Mouse (Mus musculus): ENCODE results near the gene Prkar2b. TPM values are rescaled to one million over a fixed set of nuclear protein-coding genes. Genes with fewer than 3 reads are reported as not detected.
A peak's percentile ranks its signal among the peaks of the same experiment; 100 is the strongest.

Gene Prkar2b
- polyA plus RNA-seq, 1 experiment from 2014 or later = 30.4 TPM

GRCm38 (mm10) chr12:32055797-32056196 is 5.3 kb downstream of the Prkar2b start:
- Histone ChIP-seq H3K4me2 (ENCODE audit: low read depth, severe bottlenecking) (no peak overlapping the region), H3K9me3 (ENCODE audit: control insufficient read depth, low read length) (no peaks in the 10 kb centered on the region), H3K36me3 (ENCODE audit: control insufficient read depth, insufficient read depth, low read length) (no peaks in the 10 kb centered on the region), H3K4me3 (ENCODE audit: low read depth, low read length) (no peak overlapping the region), H3K27me3 (ENCODE audit: control insufficient read depth, insufficient read depth, low read length) (no peaks in the 10 kb centered on the region), H3K9ac (ENCODE audit: low read length) (no peak overlapping the region), H3K4me1 (ENCODE audit: control insufficient read depth, insufficient read depth, low read length) (no peaks in the 10 kb centered on the region), H3K27ac (replicated peaks; ENCODE audit: low read depth, low read length) (no peak overlapping the region)
- WGBS = 92% methylated on average over 3 of the region's 3 CpGs
- DNase-seq (ENCODE audit: low spot score) (no peak), ATAC-seq (ENCODE audit: insufficient number of reproducible peaks, low FRiP score, low TSS enrichment, low read depth) (no peak)

GRCm38 (mm10) chr12:32054476-32055166 is 6.5 kb downstream of the Prkar2b start:
- H3K9me3 ChIP-seq (ENCODE audit: control insufficient read depth, low read length) = no peaks in the 10 kb centered on the region
- H3K27me3 ChIP-seq (ENCODE audit: control insufficient read depth, insufficient read depth, low read length) = no peaks in the 10 kb centered on the region
- H3K4me1 ChIP-seq (ENCODE audit: control insufficient read depth, insufficient read depth, low read length) = no peaks in the 10 kb centered on the region
- ATAC-seq (ENCODE audit: insufficient number of reproducible peaks, low FRiP score, low TSS enrichment, low read depth) = no peak
- no peak overlapping the region for H3K27ac ChIP-seq (replicated peaks; ENCODE audit: low read depth, low read length)
- H3K9ac ChIP-seq (ENCODE audit: low read length) = no peak overlapping the region
- H3K4me2 ChIP-seq (ENCODE audit: low read depth, severe bottlenecking) = no peak overlapping the region
- H3K4me3 ChIP-seq (ENCODE audit: low read depth, low read length) = no peak overlapping the region
- WGBS = 65% methylated on average over 9 of the region's 9 CpGs
- no peaks in the 10 kb centered on the region for H3K36me3 ChIP-seq (ENCODE audit: control insufficient read depth, insufficient read depth, low read length)
- no peak for DNase-seq (ENCODE audit: low spot score)

GRCm38 (mm10) chr12:32053637-32054366 is 7.3 kb downstream of the Prkar2b start:
- Histone ChIP-seq H3K4me3 (ENCODE audit: low read depth, low read length) (no peak overlapping the region), H3K4me2 (ENCODE audit: low read depth, severe bottlenecking) (no peak overlapping the region), H3K9ac (ENCODE audit: low read length) (no peak overlapping the region), H3K27me3 (ENCODE audit: control insufficient read depth, insufficient read depth, low read length) (no peaks in the 10 kb centered on the region), H3K4me1 (ENCODE audit: control insufficient read depth, insufficient read depth, low read length) (no peaks in the 10 kb centered on the region), H3K27ac (replicated peaks; ENCODE audit: low read depth, low read length) (no peak overlapping the region), H3K9me3 (ENCODE audit: control insufficient read depth, low read length) (no peaks in the 10 kb centered on the region), H3K36me3 (ENCODE audit: control insufficient read depth, insufficient read depth, low read length) (no peaks in the 10 kb centered on the region)
- DNase-seq (ENCODE audit: low spot score) (no peak), ATAC-seq (ENCODE audit: insufficient number of reproducible peaks, low FRiP score, low TSS enrichment, low read depth) (no peak)
- 58% methylated on average over 11 of the region's 11 CpGs for WGBS

GRCm38 (mm10) chr12:32052882-32053281 is 8.2 kb downstream of the Prkar2b start:
- DNase-seq (ENCODE audit: low spot score) (no peak), ATAC-seq (ENCODE audit: insufficient number of reproducible peaks, low FRiP score, low TSS enrichment, low read depth) (no peak)
- Histone ChIP-seq H3K27ac (replicated peaks; ENCODE audit: low read depth, low read length) (no peak overlapping the region), H3K4me2 (ENCODE audit: low read depth, severe bottlenecking) (no peak overlapping the region), H3K9ac (ENCODE audit: low read length) (no peak overlapping the region), H3K9me3 (ENCODE audit: control insufficient read depth, low read length) (no peaks in the 10 kb centered on the region), H3K4me3 (ENCODE audit: low read depth, low read length) (no peak overlapping the region), H3K36me3 (ENCODE audit: control insufficient read depth, insufficient read depth, low read length) (no peaks in the 10 kb centered on the region), H3K4me1 (ENCODE audit: control insufficient read depth, insufficient read depth, low read length) (no peaks in the 10 kb centered on the region), H3K27me3 (ENCODE audit: control insufficient read depth, insufficient read depth, low read length) (no peaks in the 10 kb centered on the region)
- WGBS = 92% methylated on average over 4 of the region's 4 CpGs

- Histone ChIP-seq H3K27ac (replicated peaks; ENCODE audit: low read depth, low read length) (no peak overlapping the region), H3K4me3 (ENCODE audit: low read depth, low read length) (no peak overlapping the region), H3K27me3 (ENCODE audit: control insufficient read depth, insufficient read depth, low read length) (no peaks in the 10 kb centered on the region), H3K9ac (ENCODE audit: low read length) (no peak overlapping the region), H3K36me3 (ENCODE audit: control insufficient read depth, insufficient read depth, low read length) (no peaks in the 10 kb centered on the region), H3K4me2 (ENCODE audit: low read depth, severe bottlenecking) (no peak overlapping the region), H3K4me1 (ENCODE audit: control insufficient read depth, insufficient read depth, low read length) (0 out of 2 replicates have a peak, but pooled peaks cover 4% of the 10 kb centered on the region), H3K9me3 (ENCODE audit: control insufficient read depth, low read length) (no peaks in the 10 kb centered on the region)
- no peak for DNase-seq (ENCODE audit: low spot score)
- no peak for ATAC-seq (ENCODE audit: insufficient number of reproducible peaks, low FRiP score, low TSS enrichment, low read depth)
- 83% methylated on average over 5 of the region's 5 CpGs for WGBS
Observed at GRCm38 (mm10) chr12:32050165-32050564, 10.9 kb downstream of the Prkar2b start.

GRCm38 (mm10) chr12:32045566-32046330 is 15.3 kb downstream of the Prkar2b start:
- Histone ChIP-seq H3K4me3 (ENCODE audit: low read depth, low read length) (no peak overlapping the region), H3K27ac (replicated peaks; ENCODE audit: low read depth, low read length) (no peak overlapping the region), H3K27me3 (ENCODE audit: control insufficient read depth, insufficient read depth, low read length) (no peaks in the 10 kb centered on the region), H3K9me3 (ENCODE audit: control insufficient read depth, low read length) (no peaks in the 10 kb centered on the region), H3K4me2 (ENCODE audit: low read depth, severe bottlenecking) (no peak overlapping the region), H3K36me3 (ENCODE audit: control insufficient read depth, insufficient read depth, low read length) (no peaks in the 10 kb centered on the region), H3K4me1 (ENCODE audit: control insufficient read depth, insufficient read depth, low read length) (peaks cover 7% of the 10 kb centered on the region; the same call in 1 of the 2 replicates), H3K9ac (ENCODE audit: low read length) (no peak overlapping the region)
- DNase-seq (ENCODE audit: low spot score) (peak; percentile 27), ATAC-seq (ENCODE audit: insufficient number of reproducible peaks, low FRiP score, low TSS enrichment, low read depth) (no peak)
- 83% methylated on average over 17 of the region's 17 CpGs for WGBS

GRCm38 (mm10) chr12:32044487-32045134 is 16.5 kb downstream of the Prkar2b start:
- H3K36me3 ChIP-seq (ENCODE audit: control insufficient read depth, insufficient read depth, low read length) = no peaks in the 10 kb centered on the region
- no peaks in the 10 kb centered on the region for H3K27me3 ChIP-seq (ENCODE audit: control insufficient read depth, insufficient read depth, low read length)
- WGBS = 41% methylated on average over 5 of the region's 5 CpGs
- H3K4me3 ChIP-seq (ENCODE audit: low read depth, low read length) = no peak overlapping the region
- peak overlapping the region; percentile 25; the same call in 1 of the 2 replicates for H3K27ac ChIP-seq (replicated peaks; ENCODE audit: low read depth, low read length)
- no peak overlapping the region; the same call in 1 of the 2 replicates for H3K9ac ChIP-seq (ENCODE audit: low read length)
- peak; percentile 71 for DNase-seq (ENCODE audit: low spot score)
- H3K4me2 ChIP-seq (ENCODE audit: low read depth, severe bottlenecking) = no peak overlapping the region
- peak; percentile 88; the same call in 1 of the 2 replicates for ATAC-seq (ENCODE audit: insufficient number of reproducible peaks, low FRiP score, low TSS enrichment, low read depth)
- H3K9me3 ChIP-seq (ENCODE audit: control insufficient read depth, low read length) = no peaks in the 10 kb centered on the region
- H3K4me1 ChIP-seq (ENCODE audit: control insufficient read depth, insufficient read depth, low read length) = peaks cover 7% of the 10 kb centered on the region; the same call in 1 of the 2 replicates

- Histone ChIP-seq H3K9ac (ENCODE audit: low read length) (no peak overlapping the region), H3K27me3 (ENCODE audit: control insufficient read depth, insufficient read depth, low read length) (no peaks in the 10 kb centered on the region), H3K4me1 (ENCODE audit: control insufficient read depth, insufficient read depth, low read length) (no peaks in the 10 kb centered on the region), H3K36me3 (ENCODE audit: control insufficient read depth, insufficient read depth, low read length) (no peaks in the 10 kb centered on the region), H3K9me3 (ENCODE audit: control insufficient read depth, low read length) (no peaks in the 10 kb centered on the region), H3K4me3 (ENCODE audit: low read depth, low read length) (no peak overlapping the region), H3K27ac (replicated peaks; ENCODE audit: low read depth, low read length) (no peak overlapping the region), H3K4me2 (ENCODE audit: low read depth, severe bottlenecking) (no peak overlapping the region)
- ATAC-seq (ENCODE audit: insufficient number of reproducible peaks, low FRiP score, low TSS enrichment, low read depth) (no peak), DNase-seq (ENCODE audit: low spot score) (no peak)
- WGBS = 77% methylated on average over 6 of the region's 6 CpGs
Observed at GRCm38 (mm10) chr12:32033536-32033935, 27.6 kb downstream of the Prkar2b start.
